9 mouse cellular contexts compared by ENCODE assay signal in the genomic region with DNA sequence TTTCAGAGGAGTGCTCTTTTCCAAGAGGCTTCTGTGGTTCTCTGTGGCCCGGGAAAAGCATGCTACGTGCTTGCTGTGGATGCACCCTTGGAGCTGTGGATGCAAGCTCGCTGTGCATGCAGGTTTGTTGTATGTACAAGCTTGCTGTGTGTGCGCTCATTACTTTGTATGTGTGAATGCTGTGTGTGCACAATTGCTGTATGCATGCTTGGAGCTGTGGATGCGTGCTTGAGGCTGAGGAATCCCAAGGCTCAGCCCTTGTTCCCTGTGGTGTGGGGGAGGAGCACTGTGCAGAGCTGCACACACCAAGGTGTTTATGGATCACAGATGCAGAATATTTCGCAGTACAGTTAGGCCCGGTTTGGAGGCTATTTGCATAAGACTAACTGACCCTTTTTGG. TPM values are rescaled to one million over a fixed set of nuclear protein-coding genes. Genes with fewer than 3 reads are reported as not detected.
DNase-seq lines count a peak whose midpoint lies in the region; ATAC-seq lines count a peak whose summit lies in the region.
"Had no signal": no experiment of that assay in that cellular context is flagged by ENCODE, and none has a peak within 500 bp of the region (broad histone marks: within the 10 kb centered on the region; RNA-seq: fewer than 3 reads in every experiment).

No protein-coding gene starts in this region.

- H3K27ac ChIP-seq in kidney, embryonic 16.5 days (ENCODE audit: low read length): no peak overlapping the region
- no peak overlapping the region for H3K27ac ChIP-seq in embryonic facial prominence, embryonic 14.5 days (replicated peaks; ENCODE audit: low read depth, low read length)
- no peak overlapping the region for H3K27ac ChIP-seq in intestine, embryonic 16.5 days (ENCODE audit: low read length)
- no peak overlapping the region for H3K27ac ChIP-seq in neural tube, embryonic 15.5 days (replicated peaks)
- H3K27ac ChIP-seq: embryonic facial prominence, embryonic 15.5 days had no signal

- ATAC-seq in kidney, embryonic 16.5 days (ENCODE audit: low FRiP score, low TSS enrichment): no peak
- no peak for ATAC-seq in embryonic facial prominence, embryonic 14.5 days (ENCODE audit: low read depth)
- ATAC-seq in intestine, embryonic 16.5 days: no peak
- ATAC-seq in neural tube, embryonic 15.5 days (ENCODE audit: low FRiP score): no peak

- no peak overlapping the region for H3K9ac ChIP-seq in kidney, embryonic 16.5 days (replicated peaks; ENCODE audit: low read length)
- no peak overlapping the region for H3K9ac ChIP-seq in embryonic facial prominence, embryonic 14.5 days (ENCODE audit: low read depth, low read length)
- 0 out of 2 replicates have a peak overlapping the region, but pooled peaks have one; percentile 30 for H3K9ac ChIP-seq in intestine, embryonic 16.5 days (ENCODE audit: low read depth, low read length)
- no peak overlapping the region for H3K9ac ChIP-seq in neural tube, embryonic 15.5 days (replicated peaks)
- H3K9ac ChIP-seq: embryonic facial prominence, embryonic 15.5 days had no signal

- peaks cover 68% of the 10 kb centered on the region for H3K4me1 ChIP-seq in kidney, embryonic 16.5 days (ENCODE audit: insufficient read depth, low read length)
- H3K4me1 ChIP-seq in embryonic facial prominence, embryonic 14.5 days (ENCODE audit: control insufficient read depth, insufficient read depth, low read length): peaks cover 54% of the 10 kb centered on the region
- H3K4me1 ChIP-seq in intestine, embryonic 16.5 days (ENCODE audit: control insufficient read depth, insufficient read depth, low read length): peaks cover 50% of the 10 kb centered on the region
- peaks cover 64% of the 10 kb centered on the region for H3K4me1 ChIP-seq in neural tube, embryonic 15.5 days

- DNase-seq in kidney, adult 9 months: no peak
- no peak for DNase-seq in embryonic facial prominence, embryonic 14.5 days (ENCODE audit: low spot score)
- DNase-seq in thymus, postnatal 25 days: no peak
- DNase-seq in gastrocnemius, postnatal 36 days: no peak
- DNase-seq: adrenal gland, adult 8-10 months had no signal

- no peaks in the 10 kb centered on the region for H3K27me3 ChIP-seq in kidney, embryonic 16.5 days (ENCODE audit: insufficient read depth, low read length)
- no peaks in the 10 kb centered on the region for H3K27me3 ChIP-seq in embryonic facial prominence, embryonic 14.5 days (replicated peaks; ENCODE audit: control insufficient read depth, insufficient read depth, low read length)
- H3K27me3 ChIP-seq in intestine, embryonic 16.5 days (replicated peaks; ENCODE audit: control insufficient read depth, insufficient read depth, low read length): no peaks in the 10 kb centered on the region
- no peaks in the 10 kb centered on the region for H3K27me3 ChIP-seq in neural tube, embryonic 15.5 days (replicated peaks)
- H3K27me3 ChIP-seq: embryonic facial prominence, embryonic 15.5 days had no signal

- H3K36me3 ChIP-seq in kidney, embryonic 16.5 days (ENCODE audit: insufficient read depth, low read length): no peaks in the 10 kb centered on the region
- H3K36me3 ChIP-seq in embryonic facial prominence, embryonic 14.5 days (ENCODE audit: control insufficient read depth, insufficient read depth, low read length): no peaks in the 10 kb centered on the region
- no peaks in the 10 kb centered on the region for H3K36me3 ChIP-seq in intestine, embryonic 16.5 days (ENCODE audit: control insufficient read depth, insufficient read depth, low read length)
- H3K36me3 ChIP-seq in neural tube, embryonic 15.5 days: no peaks in the 10 kb centered on the region
- H3K36me3 ChIP-seq: embryonic facial prominence, embryonic 15.5 days had no signal

- H3K4me2 ChIP-seq in kidney, embryonic 16.5 days (replicated peaks; ENCODE audit: low read depth, low read length): 0 out of 2 replicates have a peak overlapping the region, but pooled peaks have one; percentile 8
- peak overlapping the region; percentile 34 for H3K4me2 ChIP-seq in embryonic facial prominence, embryonic 14.5 days (ENCODE audit: low read depth, low read length)
- no peak overlapping the region for H3K4me2 ChIP-seq in intestine, embryonic 16.5 days (ENCODE audit: low read depth, low read length)
- peak overlapping the region; percentile 47 for H3K4me2 ChIP-seq in neural tube, embryonic 15.5 days

- intact Hi-C loops in gastrocnemius, postnatal 36 days (cut with DNase I): loop anchor here (5.0 kb wide), 1 partner anchor 76 kb away; no protein-coding TSS in a partner anchor

- H3K4me3 ChIP-seq in kidney, embryonic 16.5 days (ENCODE audit: low read length): no peak overlapping the region
- no peak overlapping the region for H3K4me3 ChIP-seq in embryonic facial prominence, embryonic 14.5 days (ENCODE audit: low read depth, low read length)
- H3K4me3 ChIP-seq in intestine, embryonic 16.5 days (ENCODE audit: low read length): no peak overlapping the region
- H3K4me3 ChIP-seq in neural tube, embryonic 15.5 days (replicated peaks): peak overlapping the region; percentile 7; the same call in 1 of the 2 replicates
- H3K4me3 ChIP-seq: embryonic facial prominence, embryonic 15.5 days had no signal

- WGBS in kidney, embryonic 16.5 days: 59% methylated on average over 7 of the region's 7 CpGs
- 46% methylated on average over 7 of the region's 7 CpGs for WGBS in embryonic facial prominence, embryonic 14.5 days
- WGBS in intestine, embryonic 16.5 days: 59% methylated on average over 7 of the region's 7 CpGs
- 33% methylated on average over 7 of the region's 7 CpGs for WGBS in neural tube, embryonic 15.5 days

- H3K9me3 ChIP-seq in kidney, embryonic 16.5 days (ENCODE audit: low read length): no peaks in the 10 kb centered on the region
- H3K9me3 ChIP-seq in embryonic facial prominence, embryonic 14.5 days (ENCODE audit: control insufficient read depth, low read length): no peaks in the 10 kb centered on the region
- no peaks in the 10 kb centered on the region for H3K9me3 ChIP-seq in intestine, embryonic 16.5 days (ENCODE audit: control insufficient read depth, low read length)
- H3K9me3 ChIP-seq in neural tube, embryonic 15.5 days (replicated peaks): no peaks in the 10 kb centered on the region
- H3K9me3 ChIP-seq: embryonic facial prominence, embryonic 15.5 days had no signal

RNA-seq across cellular contexts. Expression of gene Arid1b, which starts 6.7 kb away (rescaled TPM):
- 10.9 and 11.0 TPM in 2 replicates for polyA plus RNA-seq in kidney, embryonic 16.5 days (2015; fragmentation: Nextera tagmentation; extraction: Ambion mirVana)
- polyA plus RNA-seq in embryonic facial prominence, embryonic 14.5 days (2014; fragmentation: Nextera tagmentation; extraction: Ambion mirVana): 12.4 and 14.3 TPM in 2 replicates
- polyA plus RNA-seq in intestine, embryonic 16.5 days (2015; fragmentation: Nextera tagmentation; extraction: Ambion mirVana): 5.8 and 6.5 TPM in 2 replicates
- polyA plus RNA-seq in neural tube, embryonic 15.5 days (2015; fragmentation: Nextera tagmentation; extraction: Ambion mirVana): 12.5 and 13.5 TPM in 2 replicates
- total RNA-seq in gastrocnemius, postnatal 36 days (2021): 10 to 100 TPM; 28.6 to 31.6 TPM
